Mouse (Mus musculus) E14TG2a.4 (cell line): ENCODE measurements around the gene Hist1h4d.

Source experiments
- CTCF ChIP-seq: conservative IDR thresholded peaks from 2 replicates; pipeline ENCODE4 v1.5.1; 2014; ENCODE audit warnings: low read length
- NANOG ChIP-seq: IDR thresholded peaks from 2 replicates; pipeline ENCODE4 v1.6.1; 2014; ENCODE audit warnings: borderline replicate concordance, low read length, mixed read lengths
- POU5F1 ChIP-seq: IDR thresholded peaks from 2 replicates; pipeline ENCODE4 v1.6.1; 2014; ENCODE audit warnings: low read length, borderline replicate concordance

DNA sequence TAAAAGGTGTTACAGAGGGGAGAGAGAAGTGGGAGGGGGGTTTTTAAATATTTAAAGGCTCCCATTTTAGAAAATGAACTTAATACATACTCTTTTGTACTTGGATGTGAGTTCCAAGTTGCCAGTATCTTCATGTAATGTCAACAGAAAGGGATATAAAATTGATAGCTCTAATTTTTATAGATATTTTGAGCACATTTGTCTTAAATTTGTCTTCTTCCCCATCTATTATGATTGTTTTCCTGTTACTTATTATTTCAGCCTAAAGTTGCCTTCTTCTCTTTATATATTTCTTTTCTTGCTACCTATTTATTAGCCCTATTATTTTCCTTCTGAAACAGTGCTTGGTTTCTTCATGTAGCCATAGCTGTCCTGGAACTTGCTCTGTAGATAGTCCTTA is 28.4 kb upstream of the Hist1h4d start, which contains the start of gene Hist1h1d:
- no peak for TF ChIP-seq CTCF
- TF ChIP-seq NANOG: no peak
- no peak for TF ChIP-seq POU5F1
